Mouse (Mus musculus): ENCODE results near the gene Ap1ar. TPM values are rescaled to one million over a fixed set of nuclear protein-coding genes. Genes with fewer than 3 reads are reported as not detected.
A peak's percentile ranks its signal among the peaks of the same experiment; 100 is the strongest.
"Not testable (repeated sequence)": the region's sequence is repeated elsewhere in the genome, so short reads cannot be mapped to it uniquely, and the experiment has no call there.

Ap1ar gene
- polyA plus RNA-seq, 1 experiment from 2014 or later = 57.8 TPM

GRCm38 (mm10) chr3:127788919-127789318 lies 48.4 kb downstream of the Ap1ar start:
- no peak for DNase-seq (ENCODE audit: extremely low spot score, low spot score)
- no peak overlapping the region for H3K27ac ChIP-seq
- peaks cover 24% of the 10 kb centered on the region for H3K4me1 ChIP-seq
- H3K36me3 ChIP-seq (replicated peaks) = no peaks in the 10 kb centered on the region
- peak overlapping the region; percentile 74 for H3K4me3 ChIP-seq
- H3K27me3 ChIP-seq (ENCODE audit: poor library complexity, severe bottlenecking) = peaks cover 79% of the 10 kb centered on the region
- 18% methylated on average over 8 of the region's 8 CpGs for WGBS
- H3K9me3 ChIP-seq = no peaks in the 10 kb centered on the region

- Histone ChIP-seq H3K27ac (no peak overlapping the region), H3K9me3 (peaks cover 4% of the 10 kb centered on the region; the same call in 1 of the 2 replicates), H3K4me1 (peaks cover 24% of the 10 kb centered on the region), H3K4me3 (no peak overlapping the region), H3K36me3 (replicated peaks) (no peaks in the 10 kb centered on the region), H3K27me3 (ENCODE audit: poor library complexity, severe bottlenecking) (peaks cover 79% of the 10 kb centered on the region)
- no peak for DNase-seq (ENCODE audit: extremely low spot score, low spot score)
- 42% methylated on average over 7 of the region's 7 CpGs for WGBS
Observed at GRCm38 (mm10) chr3:127788038-127788437, 49.3 kb downstream of the Ap1ar start.

- Histone ChIP-seq H3K27ac (no peak overlapping the region), H3K4me1 (peaks cover 24% of the 10 kb centered on the region), H3K9me3 (peaks cover 4% of the 10 kb centered on the region; the same call in 1 of the 2 replicates), H3K36me3 (replicated peaks) (no peaks in the 10 kb centered on the region), H3K4me3 (no peak overlapping the region), H3K27me3 (ENCODE audit: poor library complexity, severe bottlenecking) (peaks cover 69% of the 10 kb centered on the region)
- DNase-seq (ENCODE audit: extremely low spot score, low spot score) = no peak
Observed at GRCm38 (mm10) chr3:127787032-127787431, 50.3 kb downstream of the Ap1ar start.

- peaks cover 54% of the 10 kb centered on the region for H3K27me3 ChIP-seq (ENCODE audit: poor library complexity, severe bottlenecking)
- not testable (repeated sequence) for H3K36me3 ChIP-seq (replicated peaks); H3K9me3 ChIP-seq; DNase-seq (ENCODE audit: extremely low spot score, low spot score); H3K4me3 ChIP-seq; H3K27ac ChIP-seq; H3K4me1 ChIP-seq
- WGBS = 93% methylated on average over 8 of the region's 8 CpGs
Observed at GRCm38 (mm10) chr3:127783680-127784079, 53.6 kb downstream of the Ap1ar start.

- H3K4me3 ChIP-seq = no peak overlapping the region
- H3K36me3 ChIP-seq (replicated peaks) = no peaks in the 10 kb centered on the region
- H3K27ac ChIP-seq = no peak overlapping the region
- peaks cover 10% of the 10 kb centered on the region for H3K4me1 ChIP-seq
- H3K27me3 ChIP-seq (ENCODE audit: poor library complexity, severe bottlenecking) = peaks cover 47% of the 10 kb centered on the region
- DNase-seq (ENCODE audit: extremely low spot score, low spot score) = no peak
- H3K9me3 ChIP-seq = peaks cover 4% of the 10 kb centered on the region; the same call in 1 of the 2 replicates
- WGBS = 94% methylated on average over 6 of the region's 6 CpGs
Observed at GRCm38 (mm10) chr3:127782921-127783320, 54.4 kb downstream of the Ap1ar start.

GRCm38 (mm10) chr3:127780921-127781320 lies 56.4 kb downstream of the Ap1ar start:
- Histone ChIP-seq H3K27me3 (ENCODE audit: poor library complexity, severe bottlenecking) (peaks cover 27% of the 10 kb centered on the region), H3K4me3 (no peak overlapping the region), H3K4me1 (peaks cover 10% of the 10 kb centered on the region), H3K36me3 (replicated peaks) (no peaks in the 10 kb centered on the region), H3K27ac (no peak overlapping the region), H3K9me3 (peaks cover 4% of the 10 kb centered on the region; the same call in 1 of the 2 replicates)
- no peak for DNase-seq (ENCODE audit: extremely low spot score, low spot score)
- WGBS = 96% methylated on average over 9 of the region's 9 CpGs

GRCm38 (mm10) chr3:127780021-127780644 lies 57.2 kb downstream of the Ap1ar start, which contains the start of gene Alpk1:
TSS of gene Alpk1 (minus strand) at chr3:127780527.
- 2% methylated on average over 24 of the region's 24 CpGs for WGBS
- H3K27me3 ChIP-seq (ENCODE audit: poor library complexity, severe bottlenecking) = peaks cover 19% of the 10 kb centered on the region
- no peaks in the 10 kb centered on the region for H3K36me3 ChIP-seq (replicated peaks)
- peaks cover 4% of the 10 kb centered on the region; the same call in 1 of the 2 replicates for H3K9me3 ChIP-seq
- H3K4me3 ChIP-seq = peak within 1 kb of the TSS; percentile 49
- peak within 1 kb of the TSS; percentile 66 for H3K27ac ChIP-seq
- DNase-seq (ENCODE audit: extremely low spot score, low spot score) = peak; percentile 64
- H3K4me1 ChIP-seq = peaks cover 10% of the 10 kb centered on the region

- no peaks in the 10 kb centered on the region for H3K36me3 ChIP-seq (replicated peaks)
- H3K27ac ChIP-seq = no peak overlapping the region
- H3K4me3 ChIP-seq = no peak overlapping the region
- peaks cover 16% of the 10 kb centered on the region for H3K27me3 ChIP-seq (ENCODE audit: poor library complexity, severe bottlenecking)
- no peak for DNase-seq (ENCODE audit: extremely low spot score, low spot score)
- no peaks in the 10 kb centered on the region for H3K4me1 ChIP-seq
- 89% methylated on average over 11 of the region's 11 CpGs for WGBS
- H3K9me3 ChIP-seq = no peaks in the 10 kb centered on the region
Observed at GRCm38 (mm10) chr3:127769146-127769545, 68.2 kb downstream of the Ap1ar start.

GRCm38 (mm10) chr3:127765971-127766370 lies 71.4 kb downstream of the Ap1ar start:
- Histone ChIP-seq H3K9me3 (no peaks in the 10 kb centered on the region), H3K4me1 (0 out of 2 replicates have a peak, but pooled peaks cover 6% of the 10 kb centered on the region), H3K27me3 (ENCODE audit: poor library complexity, severe bottlenecking) (peaks cover 44% of the 10 kb centered on the region), H3K27ac (no peak overlapping the region), H3K36me3 (replicated peaks) (no peaks in the 10 kb centered on the region), H3K4me3 (no peak overlapping the region)
- no peak for DNase-seq (ENCODE audit: extremely low spot score, low spot score)
- 70% methylated on average over 3 of the region's 3 CpGs for WGBS

GRCm38 (mm10) chr3:127764541-127764940 lies 72.8 kb downstream of the Ap1ar start:
- WGBS = 54% methylated on average over 5 of the region's 5 CpGs
- 0 out of 2 replicates have a peak, but pooled peaks cover 6% of the 10 kb centered on the region for H3K4me1 ChIP-seq
- no peak overlapping the region for H3K27ac ChIP-seq
- no peak overlapping the region for H3K4me3 ChIP-seq
- H3K27me3 ChIP-seq (ENCODE audit: poor library complexity, severe bottlenecking) = peaks cover 58% of the 10 kb centered on the region
- DNase-seq (ENCODE audit: extremely low spot score, low spot score) = no peak
- no peaks in the 10 kb centered on the region for H3K9me3 ChIP-seq
- H3K36me3 ChIP-seq (replicated peaks) = no peaks in the 10 kb centered on the region

- no peaks in the 10 kb centered on the region for H3K9me3 ChIP-seq
- H3K4me3 ChIP-seq = no peak overlapping the region
- peaks cover 16% of the 10 kb centered on the region for H3K4me1 ChIP-seq
- H3K27me3 ChIP-seq (ENCODE audit: poor library complexity, severe bottlenecking) = peaks cover 72% of the 10 kb centered on the region
- WGBS = 28% methylated on average over 7 of the region's 7 CpGs
- no peak overlapping the region for H3K27ac ChIP-seq
- DNase-seq (ENCODE audit: extremely low spot score, low spot score) = peak; percentile 82
- no peaks in the 10 kb centered on the region for H3K36me3 ChIP-seq (replicated peaks)
Observed at GRCm38 (mm10) chr3:127763076-127763612, 74.2 kb downstream of the Ap1ar start.

GRCm38 (mm10) chr3:127762403-127762802 lies 74.9 kb downstream of the Ap1ar start:
- no peak overlapping the region for H3K4me3 ChIP-seq
- peaks cover 19% of the 10 kb centered on the region for H3K4me1 ChIP-seq
- no peaks in the 10 kb centered on the region for H3K9me3 ChIP-seq
- H3K27me3 ChIP-seq (ENCODE audit: poor library complexity, severe bottlenecking) = peaks cover 73% of the 10 kb centered on the region
- DNase-seq (ENCODE audit: extremely low spot score, low spot score) = no peak
- WGBS = 66% methylated on average over 8 of the region's 8 CpGs
- H3K27ac ChIP-seq = no peak overlapping the region
- H3K36me3 ChIP-seq (replicated peaks) = no peaks in the 10 kb centered on the region

- peaks cover 95% of the 10 kb centered on the region for H3K27me3 ChIP-seq (ENCODE audit: poor library complexity, severe bottlenecking)
- H3K4me3 ChIP-seq = no peak overlapping the region
- peak overlapping the region; percentile 75 for H3K27ac ChIP-seq
- WGBS = 20% methylated on average over 8 of the region's 8 CpGs
- peaks cover 19% of the 10 kb centered on the region for H3K4me1 ChIP-seq
- no peaks in the 10 kb centered on the region for H3K9me3 ChIP-seq
- no peaks in the 10 kb centered on the region for H3K36me3 ChIP-seq (replicated peaks)
- DNase-seq (ENCODE audit: extremely low spot score, low spot score) = no peak
Observed at GRCm38 (mm10) chr3:127759212-127759611, 78.1 kb downstream of the Ap1ar start.

All from forebrain, embryonic 10.5 days (tissue).